Mouse (Mus musculus): Measurements from ENCODE around the gene Sh3rf3.

GRCm38 (mm10) chr10:58829251-58830111 is 16.3 kb downstream of the Sh3rf3 start:
- TF ChIP-seq POLR2A (IDR thresholded peaks at IDR 0.05; ENCODE audit: control insufficient read depth, extremely low read depth, insufficient read depth, low read length, poor library complexity), result no peak
- no peak for TF ChIP-seq CTCF (IDR thresholded peaks at IDR 0.05; ENCODE audit: borderline replicate concordance, control insufficient read depth, extremely low read depth, insufficient read depth, low read length, poor library complexity)
